Mouse (Mus musculus) megakaryocyte, embryonic 14.5 days (primary cell): ENCODE measurements at regions not wholly inside any gene's neighbourhood (a gene's known extent, or its start where the extent isn't known, plus 50 kb on each side); places are given as distances from the start of the nearest gene placed in this dataset.

Source experiments
- FLI1 ChIP-seq: IDR thresholded peaks from 2 replicates; pipeline ENCODE4 v1.6.1; 2012; ENCODE audit warnings: low read length, inconsistent platforms, mixed read lengths
- GATA1 ChIP-seq: IDR thresholded peaks from 3 replicates; pipeline ENCODE4 v1.6.1; 2012; ENCODE audit warnings: mixed read lengths, low read length, inconsistent platforms, borderline replicate concordance

GRCm38 (mm10) chr14:25243289-25243688, 215.7 kb upstream of the Zmiz1 start:
- TF ChIP-seq GATA1 = no peak
- no peak for TF ChIP-seq FLI1
